Mouse (Mus musculus) heart, postnatal 25 days (tissue): ENCODE measurements around the gene Rufy2. TPM values are rescaled to one million over a fixed set of nuclear protein-coding genes. Genes with fewer than 3 reads are reported as not detected.
"Not testable (repeated sequence)": the region's sequence is repeated elsewhere in the genome, so short reads cannot be mapped to it uniquely, and the experiment has no call there.

Source experiments
- DNase-seq: peaks from one replicate; pipeline ENCODE4 v3.0.0; 2022; ENCODE audit warnings: low spot score
- intact Hi-C: fragments of 180-260 bp; cut with DNase I; formaldehyde crosslinking; loops from one replicate; pipeline ENCODE4 v1.15.1; 2025
- total RNA-seq, 2 experiments: library from RNA; stranded (reverse); gene quantifications; 2 replicates each; pipeline ENCODE4 v1.2.3; 2021

Gene Rufy2
- total RNA-seq, 2 experiments from 2014 or later: 9.7 to 10.9 TPM

DNA sequence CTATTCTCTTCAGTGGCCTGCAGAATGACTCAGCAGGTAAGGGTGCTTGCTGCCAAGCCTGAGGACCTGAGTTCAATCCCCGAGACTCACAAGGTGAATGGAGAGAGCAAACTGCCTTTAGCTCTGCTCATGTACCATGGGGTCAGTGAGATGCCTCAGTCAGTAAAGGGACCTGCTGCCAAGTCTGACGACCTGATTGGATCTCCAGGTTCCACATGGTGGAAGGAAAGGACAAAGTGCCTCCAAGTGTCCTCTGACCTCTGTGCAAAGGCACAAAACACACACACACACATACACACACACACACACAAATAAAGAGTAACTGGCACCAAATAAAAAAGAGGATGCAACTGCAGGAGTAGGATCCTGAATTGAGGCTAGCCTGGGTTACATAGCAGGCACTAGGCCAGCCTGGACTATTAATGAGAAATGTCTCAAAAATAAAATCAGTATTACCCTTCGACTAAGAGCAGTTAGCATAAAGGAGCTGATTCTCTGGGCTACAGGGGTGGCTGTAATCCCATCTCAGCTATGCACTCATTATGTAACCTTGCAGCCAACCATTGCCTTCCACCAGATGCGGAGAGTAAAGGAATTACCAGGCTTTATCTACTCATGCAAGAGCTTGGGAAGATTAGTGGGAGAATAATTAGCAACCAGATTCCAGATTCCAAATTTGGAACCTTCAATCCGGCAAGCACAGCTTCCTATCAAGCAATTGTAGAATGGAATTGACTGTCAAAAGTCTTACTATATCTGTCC lies 60.0 kb downstream of the Rufy2 start:
- intact Hi-C loops: no loop called here
- no peak for DNase-seq

DNA sequence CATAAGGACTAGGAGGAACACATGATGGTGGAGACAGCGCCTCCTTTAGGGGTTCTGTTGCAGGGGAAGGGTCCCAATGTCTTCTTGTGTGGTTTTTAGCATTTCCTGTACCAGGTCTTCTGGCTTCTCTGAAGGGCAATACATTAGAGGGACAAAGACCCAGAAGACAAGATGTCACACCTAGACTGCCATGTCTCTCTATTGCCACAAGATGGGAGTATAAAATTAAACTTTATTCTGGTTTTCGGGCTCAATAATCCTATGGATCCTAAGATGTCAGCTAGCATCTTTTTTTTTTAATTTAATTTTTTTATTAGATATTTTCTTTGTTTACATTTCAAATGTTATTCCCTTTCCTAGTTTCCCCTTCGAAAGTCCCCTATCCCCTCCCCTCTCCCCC lies 63.1 kb downstream of the Rufy2 start:
- DNase-seq: no peak
- intact Hi-C loops: no loop called here

DNA sequence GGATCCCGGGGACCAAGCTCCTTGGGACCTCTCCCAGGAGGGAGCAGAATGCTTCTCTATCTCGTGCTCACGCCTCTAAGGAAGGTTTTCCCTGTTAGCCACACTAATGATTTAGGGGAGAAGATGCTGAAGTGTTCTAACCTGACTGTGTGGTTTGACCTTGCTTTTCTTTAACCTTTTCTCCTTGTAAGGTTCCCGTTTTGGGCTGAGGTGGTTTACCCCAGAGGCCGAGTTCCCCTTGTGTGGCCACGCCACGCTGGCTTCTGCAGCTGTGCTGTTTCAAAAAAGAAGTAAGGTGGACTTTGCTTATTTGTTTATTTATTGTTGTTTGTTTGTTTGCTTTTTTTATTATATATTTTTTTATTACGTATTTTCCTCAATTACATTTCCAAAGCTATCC lies 67.7 kb downstream of the Rufy2 start:
- no peak for DNase-seq
- intact Hi-C loops: no loop called here

DNA sequence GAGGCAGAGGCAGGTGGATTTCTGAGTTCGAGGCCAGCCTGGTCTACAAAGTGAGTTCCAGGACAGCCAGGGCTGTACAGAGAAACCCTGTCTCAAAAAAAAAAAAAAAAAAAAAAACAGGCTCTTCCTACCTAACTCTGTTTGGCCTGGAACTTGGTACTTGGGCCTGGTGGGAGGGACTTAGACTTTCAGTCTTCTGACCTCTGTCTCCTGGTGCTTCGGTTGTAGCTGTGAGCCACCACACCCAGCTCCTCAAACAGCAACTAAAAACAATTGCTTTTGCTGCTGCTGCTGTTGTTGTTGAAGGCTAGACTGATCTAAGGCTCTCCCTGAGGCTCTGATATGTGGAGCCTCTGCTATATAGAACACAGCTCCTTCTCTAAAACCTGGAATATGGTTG lies 69.1 kb downstream of the Rufy2 start:
- no peak for DNase-seq
- intact Hi-C loops: no loop called here

DNA sequence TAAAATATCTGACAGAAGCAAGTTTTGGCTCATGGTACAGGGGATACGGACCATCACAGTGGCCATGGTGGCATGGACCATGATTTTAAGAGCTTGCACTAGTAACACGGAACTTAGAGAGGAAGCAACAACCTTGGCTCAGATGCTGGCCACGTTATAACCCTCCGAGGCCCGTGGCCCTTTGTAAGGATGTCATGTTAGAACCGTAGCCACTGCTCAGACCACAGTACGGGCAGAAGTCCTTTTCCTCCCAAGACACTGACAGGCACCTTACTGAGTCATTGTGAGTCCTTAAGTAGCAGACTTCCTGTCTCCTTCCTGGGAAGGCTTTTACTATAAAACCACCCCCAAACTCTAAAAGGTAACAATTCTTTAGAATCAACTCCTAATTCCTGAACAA lies 71.2 kb downstream of the Rufy2 start:
- intact Hi-C loops: no loop called here
- DNase-seq: no peak

DNA sequence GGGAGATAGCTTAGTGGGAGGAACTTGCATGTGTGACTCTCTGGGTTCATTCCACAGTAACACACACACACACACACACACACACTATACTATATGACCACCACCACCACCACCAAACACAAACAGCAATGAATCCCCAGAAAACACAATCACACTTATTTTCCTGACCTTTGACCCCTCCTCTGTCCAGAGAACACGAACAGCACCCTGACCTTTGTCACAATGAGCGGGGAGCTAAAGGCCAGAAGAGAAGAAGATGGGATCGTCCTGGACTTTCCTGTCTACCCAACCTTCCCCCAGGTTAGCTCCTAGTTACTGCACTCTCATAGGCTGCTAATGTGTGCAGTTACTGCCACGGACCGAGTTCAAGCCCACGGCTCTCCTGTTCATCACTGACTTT lies 72.0 kb downstream of the Rufy2 start:
- intact Hi-C loops: no loop called here
- DNase-seq: no peak

DNA sequence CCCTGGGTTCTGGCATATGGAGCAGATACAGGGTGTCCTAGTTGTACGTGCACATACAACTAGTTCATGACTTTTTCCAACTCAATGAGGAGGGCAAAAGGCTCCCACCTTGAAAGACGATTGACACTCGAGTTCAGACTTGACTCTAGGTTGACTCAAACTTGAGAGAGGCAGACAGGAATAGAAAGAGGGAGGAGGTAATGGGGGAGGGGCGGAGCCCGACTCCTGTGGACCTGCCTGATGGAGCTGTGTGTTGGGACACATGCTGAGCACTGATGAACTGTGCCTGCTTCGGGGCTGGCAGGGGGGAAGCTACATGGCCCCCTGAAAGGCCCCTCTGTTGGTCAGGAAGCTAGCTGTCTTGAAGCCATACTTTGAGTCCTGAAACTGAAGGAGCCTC lies 73.0 kb downstream of the Rufy2 start:
- intact Hi-C loops: no loop called here
- no peak for DNase-seq

DNA sequence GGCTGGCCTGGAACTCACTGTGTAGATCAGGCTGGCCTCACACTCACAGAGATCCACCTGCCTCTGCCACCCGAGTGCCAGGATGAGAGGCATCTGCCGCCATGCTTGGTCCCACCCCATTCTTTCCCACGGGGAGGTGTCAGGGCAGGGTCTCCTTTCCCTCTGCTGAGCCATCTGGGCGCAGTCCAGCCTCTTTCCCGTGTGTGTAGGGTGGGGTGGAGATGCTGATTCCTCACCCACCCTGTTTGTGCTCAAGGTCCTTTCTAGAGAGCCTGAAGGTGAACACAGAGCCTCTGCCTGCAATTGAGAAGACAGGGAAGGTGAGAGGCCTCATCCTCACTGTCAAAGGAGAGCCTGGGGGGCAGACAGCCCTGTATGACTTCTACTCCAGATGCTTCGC lies 74.0 kb downstream of the Rufy2 start:
- DNase-seq, intact Hi-C loops: not testable (repeated sequence)

DNA sequence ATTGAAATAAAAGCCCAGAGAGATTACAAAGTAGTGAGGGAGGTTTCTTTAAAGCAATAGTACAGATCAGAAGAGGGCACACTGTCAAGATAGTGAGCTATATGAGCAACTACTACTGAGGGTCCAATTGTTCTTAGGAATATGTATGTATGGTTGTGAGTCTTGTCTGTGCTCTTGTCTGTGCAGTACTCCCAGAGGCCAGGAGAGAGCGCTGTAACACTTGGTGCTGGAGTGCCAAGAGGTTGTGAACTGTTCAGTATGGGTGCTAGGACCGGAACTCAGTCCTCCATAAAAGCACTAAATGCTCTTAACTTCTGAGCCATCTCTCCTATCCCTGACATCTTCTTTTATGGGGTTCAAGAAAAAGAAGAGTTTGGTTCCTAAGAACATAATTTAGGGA lies 74.6 kb downstream of the Rufy2 start:
- intact Hi-C loops: no loop called here
- no peak for DNase-seq

DNA sequence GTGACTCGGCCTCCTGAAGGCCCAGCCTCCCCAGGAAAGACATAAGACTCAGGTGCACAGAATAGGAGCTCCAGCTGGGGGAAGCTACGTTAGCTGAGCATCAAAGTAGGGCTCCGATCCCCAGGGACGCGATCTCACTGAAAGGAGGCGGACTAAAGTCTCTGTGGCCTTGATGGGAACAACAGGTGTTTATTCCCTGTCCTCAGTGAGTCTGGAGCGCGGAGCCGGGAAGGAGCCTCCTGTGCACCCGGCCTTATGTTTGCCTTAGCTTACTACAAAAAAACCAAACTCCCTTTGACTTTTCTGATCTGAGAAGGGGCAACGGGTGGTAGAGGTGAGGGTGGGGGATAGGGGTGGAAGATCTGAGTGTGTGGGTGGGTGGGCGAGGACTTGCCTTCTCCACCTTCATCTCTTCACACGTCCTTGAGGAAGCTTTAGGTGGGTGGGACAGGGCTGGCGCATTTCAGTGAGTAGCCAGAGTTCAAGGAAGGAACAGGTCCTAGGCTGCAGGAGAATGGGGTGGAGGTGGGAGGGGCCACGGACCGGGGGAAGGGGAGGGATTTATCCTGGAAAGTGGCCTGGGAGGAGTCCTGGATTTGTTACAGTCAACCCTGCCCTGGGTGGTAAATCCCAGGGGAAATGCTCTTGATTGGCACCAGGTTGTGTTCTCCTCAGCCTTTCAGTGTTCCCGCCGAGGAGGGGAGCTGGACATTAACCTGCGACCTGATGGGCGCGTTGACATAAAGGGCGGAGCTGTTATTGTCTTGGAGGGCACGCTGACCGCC lies 77.1 kb downstream of the Rufy2 start:
- intact Hi-C loops: no loop called here
- DNase-seq: peak; percentile 12

DNA sequence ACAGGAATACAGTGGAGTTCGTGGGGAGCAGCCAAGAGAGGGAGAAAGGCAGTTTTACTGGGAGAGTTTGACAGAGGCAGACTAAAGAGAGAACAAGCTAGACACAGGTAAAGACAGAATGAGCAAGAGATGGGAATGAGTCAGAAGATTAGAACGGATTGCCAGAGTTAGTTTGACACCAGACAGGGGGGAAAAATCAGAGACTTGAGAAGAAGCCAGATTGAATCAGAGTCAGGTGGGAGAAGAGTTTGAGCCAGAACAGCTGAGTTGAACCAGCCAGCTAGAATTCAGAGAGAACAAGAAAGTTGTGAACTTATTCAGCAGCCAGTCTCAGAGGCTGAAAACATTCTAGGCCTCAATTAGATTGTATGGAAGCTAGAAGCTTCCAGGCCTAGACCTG lies 79.8 kb downstream of the Rufy2 start, which contains the start of gene Pbld1:
Gene Pbld1 (plus strand): TSS at position 301 of the 400 bp plus-strand sequence.
- DNase-seq: no peak
- intact Hi-C loops: loop anchor here (10.0 kb wide), 1 partner anchor 245 kb away; no protein-coding TSS in a partner anchor

DNA sequence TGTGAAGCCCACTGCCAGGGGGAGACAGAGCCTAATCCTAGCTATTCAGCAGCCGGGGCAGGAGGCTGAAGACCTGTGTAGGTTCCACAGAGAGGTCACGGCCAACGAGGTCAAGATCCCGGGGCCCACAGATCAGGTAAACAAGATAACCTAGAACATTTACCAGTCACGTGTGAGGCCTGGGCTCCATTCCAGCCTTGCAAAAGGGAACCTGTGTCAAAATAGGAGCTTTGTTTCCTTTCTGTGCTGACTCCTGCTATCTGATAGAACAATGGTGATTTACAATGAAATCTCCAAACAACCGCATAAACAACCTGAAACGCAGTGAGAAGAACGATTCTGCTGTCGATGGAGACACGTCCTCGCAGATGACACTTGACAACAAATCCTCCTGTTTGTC lies 80.4 kb downstream of the Rufy2 start:
- peak; percentile 16 for DNase-seq
- intact Hi-C loops: loop anchor here (10.0 kb wide), 1 partner anchor 246 kb away; no protein-coding TSS in a partner anchor

DNA sequence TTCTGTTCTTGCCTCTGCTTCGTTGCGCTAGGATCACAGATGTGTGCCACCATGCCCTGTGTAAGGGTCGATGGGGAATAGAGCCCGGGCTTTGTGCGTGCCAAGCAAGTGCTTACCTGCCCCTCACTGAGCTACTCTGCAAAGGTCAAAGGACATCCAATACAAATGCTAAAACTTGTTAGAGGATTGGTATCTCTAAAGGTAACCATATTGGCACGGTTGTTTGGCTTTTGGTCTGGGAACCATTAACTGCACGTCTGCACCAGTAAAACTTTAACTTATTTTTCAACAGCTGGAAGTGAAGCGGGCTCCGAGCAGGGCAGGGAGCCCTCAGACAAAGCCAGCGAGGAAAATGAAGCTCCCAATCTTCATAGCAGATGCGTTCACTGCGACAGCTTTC lies 81.2 kb downstream of the Rufy2 start:
- intact Hi-C loops: loop anchor here (10.0 kb wide), 1 partner anchor 246 kb away; no protein-coding TSS in a partner anchor
- no peak for DNase-seq

DNA sequence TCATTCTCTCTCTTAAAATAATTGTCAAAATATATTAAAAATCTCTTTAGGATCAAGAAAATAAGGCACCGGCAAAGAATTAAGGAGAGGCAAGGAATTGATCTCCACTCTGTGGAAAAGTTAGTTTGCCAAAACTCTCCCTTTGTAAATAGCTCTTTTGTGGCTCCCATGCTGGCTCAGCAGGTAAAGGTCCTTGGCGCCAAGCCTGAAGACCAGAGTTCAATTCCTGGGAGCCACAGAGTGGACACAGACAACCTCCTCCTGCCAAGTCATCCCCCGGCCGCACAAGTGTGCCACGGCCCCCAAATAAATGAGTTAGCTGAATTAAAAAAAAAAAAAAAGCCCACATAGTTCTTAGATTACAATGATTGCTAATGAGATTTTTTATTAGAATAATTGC lies 82.7 kb downstream of the Rufy2 start:
- intact Hi-C loops: loop anchor here (10.0 kb wide), 1 partner anchor 248 kb away; no protein-coding TSS in a partner anchor
- DNase-seq: no peak

DNA sequence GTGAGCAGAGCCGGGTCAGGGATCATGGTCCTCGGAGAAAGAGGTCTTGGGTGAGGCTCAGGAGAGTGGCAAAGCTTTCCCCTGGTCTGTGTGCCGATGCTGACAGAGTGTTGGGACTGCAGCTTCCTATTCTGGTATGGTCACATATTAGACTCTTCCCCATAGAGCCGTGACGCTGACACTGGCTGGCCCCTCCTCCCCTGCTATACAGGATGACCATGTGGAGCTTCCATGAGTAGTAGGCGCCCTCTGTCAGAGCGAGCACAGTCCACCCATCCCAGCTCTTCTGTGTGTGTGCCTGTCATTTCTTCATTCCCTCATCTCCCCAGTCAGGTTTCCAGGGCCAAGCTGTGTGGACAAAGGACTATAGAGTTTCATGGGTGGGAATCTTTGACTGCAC lies 83.3 kb downstream of the Rufy2 start:
- intact Hi-C loops: loop anchor here (10.0 kb wide), 1 partner anchor 249 kb away; no protein-coding TSS in a partner anchor
- no peak for DNase-seq

DNA sequence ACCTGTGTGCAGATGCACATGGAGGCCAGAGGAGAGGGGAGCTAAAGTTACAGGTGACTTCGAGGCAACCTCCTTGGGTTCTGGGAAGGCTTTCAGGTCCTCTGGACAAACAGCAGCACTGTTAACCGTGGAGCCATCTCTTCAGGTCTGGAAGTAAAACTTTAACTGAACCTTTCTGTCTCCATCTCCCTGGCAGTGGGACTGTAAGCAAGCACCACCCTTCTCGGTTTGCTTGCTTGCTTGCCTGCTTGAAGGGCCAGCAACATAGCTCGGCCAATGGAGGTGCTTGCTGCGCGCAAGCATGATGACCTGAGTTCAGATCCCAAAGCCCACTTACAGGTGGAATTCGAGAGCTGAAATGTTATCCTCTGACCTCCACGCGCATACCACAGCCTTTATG lies 84.5 kb downstream of the Rufy2 start:
- DNase-seq: no peak
- intact Hi-C loops: loop anchor here (10.0 kb wide), 1 partner anchor 250 kb away; no protein-coding TSS in a partner anchor

DNA sequence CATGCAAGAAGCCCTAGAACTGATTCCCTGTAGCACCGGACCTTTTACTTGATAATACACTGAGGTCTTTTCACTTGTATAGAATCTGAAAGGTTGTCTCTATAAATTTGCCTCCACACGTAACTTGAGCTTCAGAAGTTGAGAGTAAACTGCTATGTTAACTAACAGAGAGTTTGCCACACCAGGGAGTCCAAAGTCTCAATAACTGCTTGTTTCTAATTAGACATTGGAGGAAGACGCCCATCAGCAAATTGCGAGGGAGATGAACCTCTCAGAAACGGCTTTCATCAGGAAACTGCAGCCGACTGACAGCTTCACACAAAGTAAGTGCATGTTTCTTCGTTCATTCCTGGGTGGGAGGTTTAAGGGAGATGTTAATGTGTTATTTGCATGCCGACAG lies 85.5 kb downstream of the Rufy2 start:
- no peak for DNase-seq
- intact Hi-C loops: loop anchor here (5.0 to 10.0 kb wide), 2 partner anchors 83 to 251 kb away; partner anchors contain the start of gene Rufy2

DNA sequence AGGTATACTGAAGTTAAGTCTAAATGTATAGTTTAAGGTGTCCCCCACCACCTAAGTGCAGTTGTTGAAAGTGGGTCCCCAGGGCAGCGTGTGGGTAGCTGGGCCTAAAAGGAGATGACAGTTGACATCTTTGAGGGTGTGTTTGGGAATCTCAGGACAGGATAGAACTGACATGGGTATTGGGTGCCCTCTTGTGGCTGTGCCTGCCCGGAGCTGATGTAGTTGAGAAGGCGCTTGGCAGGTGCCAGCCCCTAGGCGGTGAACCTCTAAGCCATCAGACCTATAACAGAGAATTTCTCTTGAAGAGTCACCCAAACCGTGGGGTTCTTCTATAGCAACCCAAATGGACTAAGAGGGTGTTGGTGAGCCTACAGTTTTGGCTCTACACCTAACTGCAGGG lies 86.0 kb downstream of the Rufy2 start:
- intact Hi-C loops: loop anchor here (1.0 to 10.0 kb wide), 4 partner anchors 24 to 251 kb away; partner anchors contain the start of genes Hnrnph3, Pbld2 and Rufy2

More for the DNA sequence above, 86.0 kb downstream of the Rufy2 start:
- DNase-seq: peak; percentile 31
